ENCODE assay signal across 9 mouse cellular contexts in genomic region chr8:76972947-76973552, GRCm38 (mm10).
A peak's percentile ranks its signal among the peaks of the same experiment; 100 is the strongest.
DNase-seq lines count a peak whose midpoint lies in the region; ATAC-seq and TF ChIP-seq lines count a peak whose summit lies in the region.
"Had no signal": no experiment of that assay in that cellular context is flagged by ENCODE, and none has a peak within 500 bp of the region (broad histone marks: within the 10 kb centered on the region; RNA-seq: fewer than 3 reads in every experiment).

No protein-coding gene starts in this region.

- H3K4me1 ChIP-seq in hindbrain, embryonic 12.5 days: no peaks in the 10 kb centered on the region
- no peaks in the 10 kb centered on the region for H3K4me1 ChIP-seq in hindbrain, embryonic 10.5 days (replicated peaks)
- H3K4me1 ChIP-seq in embryonic facial prominence, embryonic 14.5 days (ENCODE audit: control insufficient read depth, insufficient read depth, low read length): peaks cover 14% of the 10 kb centered on the region
- H3K4me1 ChIP-seq in liver, postnatal 0 days (ENCODE audit: insufficient read depth): no peaks in the 10 kb centered on the region
- H3K4me1 ChIP-seq: megakaryocyte, embryonic 14.5 days had no signal

- peak; percentile 66; the same call in 1 of the 2 replicates for ATAC-seq in hindbrain, embryonic 12.5 days (ENCODE audit: low FRiP score)
- peak; percentile 82 for ATAC-seq in embryonic facial prominence, embryonic 14.5 days (ENCODE audit: low read depth)
- no peak for ATAC-seq in liver, postnatal 0 days

- DNase-seq in hindbrain, embryonic 10.5 days (ENCODE audit: low spot score): no peak
- peak; percentile 87 for DNase-seq in R1 (ENCODE audit: low read depth, low spot score)
- peak; percentile 94 for DNase-seq in embryonic facial prominence, embryonic 14.5 days (ENCODE audit: low spot score)
- peak; percentile 63 to 69 for DNase-seq in kidney, postnatal 25 days
- peak; percentile 31 for DNase-seq in retina, postnatal 7 days (ENCODE audit: low read depth, low spot score)
- no peak for DNase-seq in liver, postnatal 0 days
- DNase-seq in thymus, adult 18-20 months: no peak

- no peak overlapping the region for H3K27ac ChIP-seq in hindbrain, embryonic 12.5 days
- no peak overlapping the region for H3K27ac ChIP-seq in hindbrain, embryonic 10.5 days
- H3K27ac ChIP-seq in embryonic facial prominence, embryonic 14.5 days (replicated peaks; ENCODE audit: low read depth, low read length): peak overlapping the region; percentile 70
- H3K27ac ChIP-seq in liver, postnatal 0 days (ENCODE audit: low read depth): no peak overlapping the region

- TF ChIP-seq CTCF in liver, postnatal 0 days (IDR thresholded peaks at IDR 0.05; ENCODE audit: low read depth): no peak

- H3K9me3 ChIP-seq in hindbrain, embryonic 12.5 days (replicated peaks): no peaks in the 10 kb centered on the region
- H3K9me3 ChIP-seq in hindbrain, embryonic 10.5 days: no peaks in the 10 kb centered on the region
- no peaks in the 10 kb centered on the region for H3K9me3 ChIP-seq in embryonic facial prominence, embryonic 14.5 days (ENCODE audit: control insufficient read depth, low read length)
- H3K9me3 ChIP-seq in liver, postnatal 0 days (ENCODE audit: low read length): no peaks in the 10 kb centered on the region

- no peak overlapping the region for H3K4me2 ChIP-seq in hindbrain, embryonic 12.5 days (replicated peaks)
- H3K4me2 ChIP-seq in embryonic facial prominence, embryonic 14.5 days (ENCODE audit: low read depth, low read length): no peak overlapping the region
- no peak overlapping the region for H3K4me2 ChIP-seq in liver, postnatal 0 days (ENCODE audit: low read depth, low read length)

- TF ChIP-seq EP300 in liver, postnatal 0 days (IDR thresholded peaks at IDR 0.05; ENCODE audit: low read depth): no peak

- no peak overlapping the region for H3K9ac ChIP-seq in hindbrain, embryonic 12.5 days
- H3K9ac ChIP-seq in embryonic facial prominence, embryonic 14.5 days (ENCODE audit: low read depth, low read length): no peak overlapping the region
- H3K9ac ChIP-seq in liver, postnatal 0 days (replicated peaks): no peak overlapping the region

- H3K27me3 ChIP-seq in hindbrain, embryonic 12.5 days: no peaks in the 10 kb centered on the region
- H3K27me3 ChIP-seq in hindbrain, embryonic 10.5 days (ENCODE audit: insufficient read depth, poor library complexity, severe bottlenecking): no peaks in the 10 kb centered on the region
- no peaks in the 10 kb centered on the region for H3K27me3 ChIP-seq in embryonic facial prominence, embryonic 14.5 days (replicated peaks; ENCODE audit: control insufficient read depth, insufficient read depth, low read length)
- no peaks in the 10 kb centered on the region for H3K27me3 ChIP-seq in liver, postnatal 0 days (ENCODE audit: insufficient read depth, low read length)
- H3K27me3 ChIP-seq: megakaryocyte, embryonic 14.5 days had no signal

- WGBS in hindbrain, embryonic 12.5 days: 52% methylated on average over 8 of the region's 8 CpGs
- WGBS in hindbrain, embryonic 10.5 days: 55% methylated on average over 8 of the region's 8 CpGs
- 38% methylated on average over 8 of the region's 8 CpGs for WGBS in embryonic facial prominence, embryonic 14.5 days
- WGBS in liver, postnatal 0 days (ENCODE audit: insufficient replicate concordance): 58% methylated on average over 8 of the region's 8 CpGs

- no peaks in the 10 kb centered on the region for H3K36me3 ChIP-seq in hindbrain, embryonic 12.5 days
- H3K36me3 ChIP-seq in hindbrain, embryonic 10.5 days: no peaks in the 10 kb centered on the region
- no peaks in the 10 kb centered on the region for H3K36me3 ChIP-seq in embryonic facial prominence, embryonic 14.5 days (ENCODE audit: control insufficient read depth, insufficient read depth, low read length)
- H3K36me3 ChIP-seq in liver, postnatal 0 days (replicated peaks; ENCODE audit: insufficient read depth, low read length): no peaks in the 10 kb centered on the region

- H3K4me3 ChIP-seq in hindbrain, embryonic 12.5 days: no peak overlapping the region
- H3K4me3 ChIP-seq in hindbrain, embryonic 10.5 days: no peak overlapping the region
- no peak overlapping the region for H3K4me3 ChIP-seq in embryonic facial prominence, embryonic 14.5 days (ENCODE audit: low read depth, low read length)
- H3K4me3 ChIP-seq in liver, postnatal 0 days (ENCODE audit: low read depth, low read length): no peak overlapping the region
- H3K4me3 ChIP-seq: megakaryocyte, embryonic 14.5 days had no signal

Comparison
In these comparisons a context has a peak if more than half of its experiments do, and no peak if none do; other contexts are left out.
1. DNase-seq: peak in R1 (single experiment), embryonic facial prominence, embryonic 14.5 days (single experiment), kidney, postnatal 25 days (2 of 2) and retina, postnatal 7 days (single experiment); none in hindbrain, embryonic 10.5 days (single experiment), liver, postnatal 0 days (single experiment) and thymus, adult 18-20 months (0 of 2).